Mouse (Mus musculus) stomach, embryonic 16.5 days (tissue): ENCODE data around the gene Serpina1f. TPM values are rescaled to one million over a fixed set of nuclear protein-coding genes. Genes with fewer than 3 reads are reported as not detected.
"Not testable (repeated sequence)": the region's sequence is repeated elsewhere in the genome, so short reads cannot be mapped to it uniquely, and the experiment has no call there.

Experiments
- ATAC-seq: fragments of 200-750 bp; cut with Nextera tagmentation; 2 replicates; pipeline ENCODE4 v1.8.0; 2017; ENCODE audit warnings: moderate number of reproducible peaks, moderate TSS enrichment; ENCODE audit not compliant: insufficient read depth, low FRiP score
- H3K27ac ChIP-seq: fragments of 300-500 bp; sonication (generic); 2 replicates; pipeline ENCODE4 v1.5.1; 2014; ENCODE audit warnings: low read length
- H3K27me3 ChIP-seq: fragments of 300-500 bp; sonication (generic); 2 replicates; pipeline ENCODE4 v1.6.1; 2014; ENCODE audit warnings: low read length, control low read depth, mixed read lengths; ENCODE audit not compliant: control insufficient read depth, insufficient read depth
- H3K36me3 ChIP-seq: fragments of 300-500 bp; sonication (generic); 2 replicates; pipeline ENCODE4 v1.6.1; 2014; ENCODE audit warnings: low read length; ENCODE audit not compliant: control insufficient read depth, insufficient read depth
- H3K4me1 ChIP-seq: fragments of 300-500 bp; sonication (generic); 2 replicates; pipeline ENCODE4 v1.6.1; 2014; ENCODE audit warnings: low read length, control low read depth, mixed read lengths; ENCODE audit not compliant: control insufficient read depth, insufficient read depth
- H3K4me2 ChIP-seq: fragments of 300-500 bp; sonication (generic); 2 replicates; pipeline ENCODE4 v1.6.1; 2014; ENCODE audit warnings: low read depth, low read length, mixed read lengths
- H3K4me3 ChIP-seq: fragments of 300-500 bp; sonication (generic); replicated peaks from 2 replicates; pipeline ENCODE4 v1.5.1; 2014; ENCODE audit warnings: mild to moderate bottlenecking, low read length
- H3K9ac ChIP-seq: fragments of 300-500 bp; sonication (generic); 2 replicates; pipeline ENCODE4 v1.6.1; 2014; ENCODE audit warnings: low read length
- H3K9me3 ChIP-seq: fragments of 300-500 bp; sonication (generic); replicated peaks from 2 replicates; pipeline ENCODE4 v1.6.1; 2016; ENCODE audit warnings: low read length, control low read depth; ENCODE audit not compliant: control insufficient read depth
- WGBS: fragments of 180-500 bp; shearing (Covaris S2); extraction: QIAGEN DNeasy Blood & Tissue Kit; methylation state at CpG from one replicate; pipeline ENCODE4 v1.1.7; 2014; 5-methylcytosine and 5-hydroxymethylcytosine counted together
- polyA plus RNA-seq: library from polyadenylated mRNA; unstranded; fragments of >200 nt; fragmentation: Nextera tagmentation; extraction: Ambion mirVana; gene quantifications from 2 replicates; pipeline ENCODE4 v1.2.1, GENCODE M21; 2015

Serpina1f gene
- polyA plus RNA-seq, 1 experiment from 2014 or later, result not detected

GRCm38 (mm10) chr12:103688221-103688814 lies 7.0 kb downstream of the Serpina1f start:
- Histone ChIP-seq H3K36me3 (no peaks in the 10 kb centered on the region), H3K27ac (no peak overlapping the region), H3K4me2 (no peak overlapping the region), H3K9ac (no peak overlapping the region), H3K4me1 (no peaks in the 10 kb centered on the region), H3K4me3 (no peak overlapping the region), H3K9me3 (no peaks in the 10 kb centered on the region), H3K27me3 (no peaks in the 10 kb centered on the region)
- WGBS, result 25% methylated on average over 3 of the region's 3 CpGs
- ATAC-seq, result no peak

DNA sequence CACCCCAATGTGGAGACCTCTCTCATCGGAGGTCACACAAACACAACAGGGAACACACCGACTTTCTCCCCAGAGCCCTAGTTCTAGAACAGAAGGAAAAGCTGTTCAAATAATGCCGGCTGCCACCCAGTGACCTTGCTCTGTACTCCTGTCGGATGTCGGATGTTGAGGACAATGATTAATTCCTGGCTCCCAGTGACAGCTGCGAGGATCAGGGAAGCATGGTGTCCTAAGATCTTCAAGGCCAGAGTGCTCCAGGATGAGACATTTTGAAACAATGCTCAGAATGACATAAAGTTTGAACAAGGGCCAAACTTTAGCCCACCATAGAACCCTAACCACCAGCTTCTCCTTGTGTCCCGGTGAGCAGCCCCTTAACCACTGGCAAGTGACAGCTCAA lies 8.3 kb downstream of the Serpina1f start:
- WGBS, result 32% methylated on average over 7 of the region's 7 CpGs
- no peak overlapping the region for H3K27ac ChIP-seq
- ATAC-seq, result no peak
- H3K9me3 ChIP-seq, result no peaks in the 10 kb centered on the region
- no peaks in the 10 kb centered on the region for H3K27me3 ChIP-seq
- no peak overlapping the region for H3K9ac ChIP-seq
- H3K4me1 ChIP-seq, result no peaks in the 10 kb centered on the region
- no peak overlapping the region for H3K4me2 ChIP-seq
- H3K36me3 ChIP-seq, result no peaks in the 10 kb centered on the region
- no peak overlapping the region for H3K4me3 ChIP-seq

DNA sequence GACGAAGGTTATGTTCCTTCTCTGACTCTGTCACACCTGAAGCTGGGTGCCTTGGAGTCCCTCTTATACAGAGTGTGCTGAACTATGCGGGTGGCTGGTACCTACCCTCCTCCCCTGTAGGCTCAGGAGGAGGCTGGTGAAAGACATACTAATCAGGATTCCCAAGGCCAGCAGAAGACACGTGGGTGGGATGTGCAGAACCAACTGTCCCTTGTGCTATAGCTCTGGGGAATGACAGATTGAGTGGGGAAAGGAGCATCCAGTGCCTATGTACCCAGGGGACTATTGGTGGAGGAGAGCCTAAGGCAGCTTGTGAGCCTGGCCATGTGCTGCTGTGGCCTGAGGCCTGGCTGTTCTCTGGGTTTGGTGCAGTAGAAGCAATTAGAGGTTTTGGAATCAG lies 9.3 kb downstream of the Serpina1f start:
- Histone ChIP-seq H3K27me3 (no peaks in the 10 kb centered on the region), H3K4me2 (no peak overlapping the region), H3K27ac (no peak overlapping the region), H3K4me3 (no peak overlapping the region), H3K9ac (no peak overlapping the region), H3K9me3 (no peaks in the 10 kb centered on the region), H3K4me1 (no peaks in the 10 kb centered on the region), H3K36me3 (no peaks in the 10 kb centered on the region)
- ATAC-seq, result no peak
- WGBS, result 79% methylated on average over 3 of the region's 3 CpGs

DNA sequence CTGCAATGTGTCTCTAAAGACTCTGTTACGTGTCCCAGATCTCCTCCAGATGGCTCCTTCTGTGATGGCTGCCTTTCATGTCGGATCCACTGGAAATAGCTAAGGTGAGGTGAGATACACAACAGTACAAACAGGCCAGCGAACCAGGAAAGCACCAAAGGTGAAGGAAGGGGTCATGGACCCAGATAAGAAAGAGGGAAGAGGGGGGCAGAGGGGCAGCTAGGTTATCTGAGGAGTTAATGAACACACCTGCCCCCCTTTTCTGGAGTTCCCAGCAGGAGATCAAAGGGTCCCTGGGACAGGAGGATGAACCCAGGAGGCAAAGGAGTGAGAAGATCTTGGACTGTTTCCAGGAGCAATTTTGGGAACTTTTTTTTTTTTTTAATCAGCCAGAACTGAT lies 9.9 kb downstream of the Serpina1f start:
- ATAC-seq, result no peak
- no peak overlapping the region for H3K4me3 ChIP-seq
- no peaks in the 10 kb centered on the region for H3K27me3 ChIP-seq
- no peaks in the 10 kb centered on the region for H3K36me3 ChIP-seq
- 32% methylated on average over 3 of the region's 3 CpGs for WGBS
- H3K27ac ChIP-seq, result no peak overlapping the region
- H3K9me3 ChIP-seq, result no peaks in the 10 kb centered on the region
- no peak overlapping the region for H3K4me2 ChIP-seq
- H3K9ac ChIP-seq, result no peak overlapping the region
- no peaks in the 10 kb centered on the region for H3K4me1 ChIP-seq

- H3K36me3 ChIP-seq, result no peaks in the 10 kb centered on the region
- H3K27me3 ChIP-seq, result no peaks in the 10 kb centered on the region
- 49% methylated on average over 4 of the region's 4 CpGs for WGBS
- no peaks in the 10 kb centered on the region for H3K4me1 ChIP-seq
- no peak overlapping the region for H3K4me3 ChIP-seq
- no peak for ATAC-seq
- H3K4me2 ChIP-seq, result no peak overlapping the region
- no peak overlapping the region for H3K27ac ChIP-seq
- H3K9ac ChIP-seq, result no peak overlapping the region
- H3K9me3 ChIP-seq, result no peaks in the 10 kb centered on the region
These were observed 11.6 kb downstream of the Serpina1f start for GRCm38 (mm10) chr12:103683775-103684174.

DNA sequence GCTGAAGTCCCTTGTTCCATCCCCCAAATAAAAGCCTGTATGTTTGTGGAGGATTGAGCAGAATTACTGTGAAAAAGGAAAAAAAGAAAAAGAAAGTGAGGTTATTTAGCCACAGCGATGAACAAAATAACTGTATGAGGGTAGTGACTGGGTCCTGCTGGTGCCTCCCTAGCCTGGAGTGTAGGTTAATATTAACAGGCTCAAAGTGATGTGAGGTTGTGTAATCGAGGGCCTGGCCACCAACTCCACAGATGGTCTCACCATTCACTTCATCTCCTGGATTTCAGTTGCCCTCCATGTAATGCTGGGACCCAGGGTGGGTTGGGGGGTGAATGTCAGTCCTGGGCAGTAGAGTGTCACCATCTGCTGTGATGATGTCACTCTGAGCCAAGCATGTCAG lies 13.6 kb downstream of the Serpina1f start:
- WGBS, result 54% methylated on average over 2 of the region's 2 CpGs

DNA sequence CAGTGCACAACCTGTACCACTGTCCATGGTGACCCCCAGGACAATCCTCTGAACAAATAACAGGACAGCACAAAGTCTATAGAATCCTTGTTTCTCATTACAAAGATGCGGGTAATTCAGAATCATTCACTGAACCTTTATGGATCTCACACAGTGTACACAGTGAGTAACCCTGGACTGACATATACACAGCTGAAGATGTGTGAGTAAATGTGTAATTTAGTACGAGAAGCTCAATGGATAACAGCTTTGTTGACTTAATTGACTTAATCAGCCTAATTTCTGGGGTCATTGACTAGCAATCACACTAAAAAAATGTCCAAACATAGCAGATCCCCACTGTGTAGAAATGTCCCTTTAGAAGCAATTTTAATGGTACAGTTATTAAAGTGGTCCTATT lies 14.2 kb downstream of the Serpina1f start:
- Histone ChIP-seq H3K4me2 (no peak overlapping the region), H3K36me3 (no peaks in the 10 kb centered on the region), H3K27ac (no peak overlapping the region), H3K4me3 (no peak overlapping the region), H3K27me3 (no peaks in the 10 kb centered on the region), H3K4me1 (no peaks in the 10 kb centered on the region), H3K9me3 (no peaks in the 10 kb centered on the region), H3K9ac (no peak overlapping the region)
- 70% methylated on average over 2 of the region's 2 CpGs for WGBS
- ATAC-seq, result no peak

More for the DNA sequence above, 13.6 kb downstream of the Serpina1f start:
- Histone ChIP-seq H3K27ac (no peak overlapping the region), H3K9ac (no peak overlapping the region), H3K36me3 (no peaks in the 10 kb centered on the region), H3K4me1 (no peaks in the 10 kb centered on the region), H3K27me3 (no peaks in the 10 kb centered on the region), H3K4me3 (no peak overlapping the region), H3K9me3 (no peaks in the 10 kb centered on the region), H3K4me2 (no peak overlapping the region)
- no peak for ATAC-seq

- not testable (repeated sequence) for H3K4me2 ChIP-seq, H3K27me3 ChIP-seq, H3K36me3 ChIP-seq, H3K9me3 ChIP-seq, H3K4me3 ChIP-seq, H3K4me1 ChIP-seq, H3K9ac ChIP-seq, H3K27ac ChIP-seq
- ATAC-seq, result peak; percentile 58; the same call in 1 of the 2 replicates
- 90% methylated on average over 1 of the region's 1 CpGs for WGBS
These were observed 15.5 kb downstream of the Serpina1f start for GRCm38 (mm10) chr12:103679853-103680252.

DNA sequence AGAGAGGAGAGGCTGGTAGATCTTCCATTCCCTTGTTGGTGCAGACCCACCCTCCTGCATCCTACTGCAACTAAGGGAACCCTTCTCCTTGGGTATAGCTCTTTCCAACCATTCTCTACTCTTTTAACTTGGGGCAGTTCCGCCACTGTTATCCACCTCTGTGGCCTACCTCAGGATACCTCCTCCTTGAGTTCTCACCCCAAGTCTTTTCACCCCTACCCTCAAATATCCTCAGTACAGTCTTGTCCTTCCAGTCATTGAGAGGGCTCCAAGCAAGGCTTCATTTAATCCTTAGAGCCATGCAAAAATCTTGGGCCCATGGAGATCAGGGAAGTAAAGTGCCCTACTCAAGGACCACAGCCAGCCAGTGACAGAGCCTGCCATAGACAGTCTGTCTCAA lies 19.3 kb downstream of the Serpina1f start, which contains the start of gene Serpina16:
Gene Serpina16, minus strand, starts transcription at position 101 of the 400 bp plus-strand sequence.
- 96% methylated on average over 1 of the region's 1 CpGs for WGBS
- Histone ChIP-seq H3K9me3 (no peaks in the 10 kb centered on the region), H3K36me3 (no peaks in the 10 kb centered on the region), H3K9ac (no peak within 1 kb of the TSS), H3K27ac (no peak within 1 kb of the TSS), H3K27me3 (no peaks in the 10 kb centered on the region), H3K4me1 (no peaks in the 10 kb centered on the region), H3K4me3 (no peak within 1 kb of the TSS), H3K4me2 (no peak within 1 kb of the TSS)
- no peak for ATAC-seq
